In genomic region chr13:117401245-117401644, GRCm38 (mm10) we compare ENCODE assay signal across 25 mouse cellular contexts.
DNase-seq lines count a peak whose midpoint lies in the region; ATAC-seq and TF ChIP-seq lines count a peak whose summit lies in the region.
"Had no signal": no experiment of that assay in that cellular context is flagged by ENCODE, and none has a peak within 500 bp of the region (broad histone marks: within the 10 kb centered on the region; RNA-seq: fewer than 3 reads in every experiment).

No protein-coding gene starts in this region.

- no peak for ATAC-seq in limb, embryonic 11.5 days (ENCODE audit: insufficient number of reproducible peaks, low FRiP score, low TSS enrichment, low read depth)
- ATAC-seq in embryonic facial prominence, embryonic 11.5 days (replicated peaks; ENCODE audit: insufficient number of reproducible peaks, low FRiP score, low TSS enrichment, low read depth) = no peak
- ATAC-seq: forebrain, embryonic 16.5 days; intestine, postnatal 0 days; midbrain, embryonic 15.5 days; Patski had no signal

- no peaks in the 10 kb centered on the region for H3K4me1 ChIP-seq in limb, embryonic 11.5 days (ENCODE audit: control insufficient read depth, insufficient read depth, low read length)
- H3K4me1 ChIP-seq in limb, embryonic 10.5 days = no peaks in the 10 kb centered on the region
- no peaks in the 10 kb centered on the region for H3K4me1 ChIP-seq in embryonic facial prominence, embryonic 11.5 days (ENCODE audit: control insufficient read depth, insufficient read depth, low read length)
- H3K4me1 ChIP-seq: heart, embryonic 12.5 days; limb, embryonic 12.5 days; liver, embryonic 13.5 days; megakaryocyte, embryonic 14.5 days; midbrain, embryonic 15.5 days; neural tube, embryonic 13.5 days had no signal

- WGBS in limb, embryonic 11.5 days = 81% methylated on average over 4 of the region's 4 CpGs
- WGBS in limb, embryonic 10.5 days = 87% methylated on average over 4 of the region's 4 CpGs
- WGBS in embryonic facial prominence, embryonic 11.5 days = 63% methylated on average over 4 of the region's 4 CpGs

- H3K27ac ChIP-seq in gastrocnemius, adult 2 months = no peak overlapping the region
- no peak overlapping the region for H3K27ac ChIP-seq in limb, embryonic 11.5 days (replicated peaks; ENCODE audit: low read depth, low read length)
- H3K27ac ChIP-seq in limb, embryonic 10.5 days = no peak overlapping the region
- no peak overlapping the region for H3K27ac ChIP-seq in embryonic facial prominence, embryonic 11.5 days (replicated peaks; ENCODE audit: low read depth, low read length)
- H3K27ac ChIP-seq: layer of hippocampus, adult 2 months; limb, embryonic 12.5 days; liver, embryonic 13.5 days; midbrain, embryonic 15.5 days; neural tube, embryonic 13.5 days had no signal

- no peak overlapping the region for H3K9ac ChIP-seq in limb, embryonic 11.5 days (ENCODE audit: low read length)
- no peak overlapping the region for H3K9ac ChIP-seq in embryonic facial prominence, embryonic 11.5 days (replicated peaks; ENCODE audit: low read length)
- H3K9ac ChIP-seq: heart, embryonic 12.5 days; limb, embryonic 12.5 days; liver, embryonic 13.5 days; midbrain, embryonic 15.5 days; neural tube, embryonic 13.5 days had no signal

- H3K4me3 ChIP-seq in gastrocnemius, adult 2 months = no peak overlapping the region
- no peak overlapping the region for H3K4me3 ChIP-seq in limb, embryonic 11.5 days (ENCODE audit: low read depth, low read length)
- H3K4me3 ChIP-seq in limb, embryonic 10.5 days = no peak overlapping the region
- no peak overlapping the region for H3K4me3 ChIP-seq in embryonic facial prominence, embryonic 11.5 days (ENCODE audit: low read depth, low read length)
- H3K4me3 ChIP-seq: heart, embryonic 12.5 days; layer of hippocampus, adult 2 months; limb, embryonic 12.5 days; liver, embryonic 13.5 days; megakaryocyte, embryonic 14.5 days; midbrain, embryonic 15.5 days; myocyte; neural tube, embryonic 13.5 days had no signal

- peak; percentile 21 for DNase-seq in gastrocnemius, adult 2 months
- no peak for DNase-seq in gastrocnemius, postnatal 25 days
- peak; percentile 19 for DNase-seq in limb, embryonic 11.5 days (ENCODE audit: low spot score)
- DNase-seq in limb, embryonic 10.5 days (ENCODE audit: low spot score) = no peak
- DNase-seq in 3T3-L1 (ENCODE audit: low read depth, low spot score) = peak; percentile 29
- peak; percentile 16 for DNase-seq in embryonic facial prominence, embryonic 11.5 days (ENCODE audit: low spot score)
- no peak for DNase-seq in urinary bladder, postnatal 10 days (ENCODE audit: low spot score)
- DNase-seq: cerebellum, adult 18-20 months; cerebellum, postnatal 14 days; heart, adult 18-20 months; heart, postnatal 10 days; kidney, postnatal 25 days; liver, embryonic 13.5 days; lung, adult 2 months; retina, postnatal 1 day had no signal

- H3K36me3 ChIP-seq in limb, embryonic 11.5 days (ENCODE audit: control insufficient read depth, insufficient read depth, low read length) = no peaks in the 10 kb centered on the region
- H3K36me3 ChIP-seq in limb, embryonic 10.5 days = no peaks in the 10 kb centered on the region
- no peaks in the 10 kb centered on the region for H3K36me3 ChIP-seq in embryonic facial prominence, embryonic 11.5 days (replicated peaks; ENCODE audit: control insufficient read depth, insufficient read depth, low read depth, low read length)
- H3K36me3 ChIP-seq: heart, embryonic 12.5 days; limb, embryonic 12.5 days; liver, embryonic 13.5 days; midbrain, embryonic 15.5 days; neural tube, embryonic 13.5 days had no signal

- no peak overlapping the region for H3K4me2 ChIP-seq in limb, embryonic 11.5 days (ENCODE audit: low read depth, severe bottlenecking)
- no peak overlapping the region for H3K4me2 ChIP-seq in embryonic facial prominence, embryonic 11.5 days (ENCODE audit: low read depth, low read length)
- H3K4me2 ChIP-seq: heart, embryonic 12.5 days; limb, embryonic 12.5 days; liver, embryonic 13.5 days; midbrain, embryonic 15.5 days; neural tube, embryonic 13.5 days had no signal

- TF ChIP-seq CTCF in gastrocnemius, adult 2 months (IDR thresholded peaks at IDR 0.05) = no peak

- no peaks in the 10 kb centered on the region for H3K27me3 ChIP-seq in limb, embryonic 11.5 days (ENCODE audit: control insufficient read depth, insufficient read depth, low read length)
- no peaks in the 10 kb centered on the region for H3K27me3 ChIP-seq in limb, embryonic 10.5 days (ENCODE audit: low read depth, poor library complexity, severe bottlenecking)
- no peaks in the 10 kb centered on the region for H3K27me3 ChIP-seq in embryonic facial prominence, embryonic 11.5 days (ENCODE audit: control insufficient read depth, insufficient read depth, low read length)
- H3K27me3 ChIP-seq: heart, embryonic 12.5 days; limb, embryonic 12.5 days; liver, embryonic 13.5 days; megakaryocyte, embryonic 14.5 days; midbrain, embryonic 15.5 days; neural tube, embryonic 13.5 days; Patski had no signal

- intact Hi-C loops in gastrocnemius, adult 2 months (cut with DNase I) = no loop called here

- no peaks in the 10 kb centered on the region for H3K9me3 ChIP-seq in limb, embryonic 11.5 days (ENCODE audit: control insufficient read depth, low read length)
- no peaks in the 10 kb centered on the region for H3K9me3 ChIP-seq in limb, embryonic 10.5 days (replicated peaks)
- H3K9me3 ChIP-seq in embryonic facial prominence, embryonic 11.5 days (replicated peaks; ENCODE audit: control insufficient read depth, low read length) = no peaks in the 10 kb centered on the region
- H3K9me3 ChIP-seq: heart, embryonic 12.5 days; limb, embryonic 12.5 days; liver, embryonic 13.5 days; megakaryocyte, embryonic 14.5 days; midbrain, embryonic 15.5 days; neural tube, embryonic 13.5 days had no signal

Comparison
In these comparisons a context has a peak if more than half of its experiments do, and no peak if none do; other contexts are left out.
1. DNase-seq: peak in gastrocnemius, adult 2 months (single experiment), limb, embryonic 11.5 days (single experiment), 3T3-L1 (single experiment) and embryonic facial prominence, embryonic 11.5 days (single experiment); none in gastrocnemius, postnatal 25 days (single experiment), limb, embryonic 10.5 days (single experiment) and urinary bladder, postnatal 10 days (single experiment).